Mouse (Mus musculus): Measurements from ENCODE around the gene Btn2a2. TPM values are rescaled to one million over a fixed set of nuclear protein-coding genes. Genes with fewer than 3 reads are reported as not detected.

Gene Btn2a2
- total and polyA plus RNA-seq, 3 experiments = 0.22 TPM; not detected in 2

DNA sequence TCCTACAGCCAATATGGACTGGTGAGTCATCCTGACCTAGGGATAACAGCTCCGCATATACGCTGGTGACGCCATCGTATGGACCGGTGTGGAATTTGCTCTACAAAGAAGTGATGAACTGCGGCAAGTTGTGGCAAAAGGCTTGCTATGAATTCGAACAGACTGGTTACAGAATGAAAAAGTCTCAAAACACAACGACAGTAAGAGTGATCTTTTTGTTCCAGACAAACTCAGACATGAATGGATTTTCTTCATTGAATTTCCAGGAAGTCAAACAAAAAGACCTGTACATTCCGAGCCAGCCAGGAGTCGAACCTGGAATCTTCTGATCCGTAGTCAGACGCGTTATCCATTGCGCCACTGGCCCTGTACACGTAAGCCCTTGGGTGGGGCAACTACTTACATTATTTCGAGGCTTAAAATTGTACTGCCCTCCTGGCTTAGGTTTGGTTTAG, 42.1 kb downstream of the Btn2a2 start:
- H3K9me3 ChIP-seq (replicated peaks) = no peaks in the 10 kb centered on the region
- no peak for ATAC-seq (ENCODE audit: extremely low read depth, insufficient number of reproducible peaks, low FRiP score, poor library complexity, severe bottlenecking)
- no peaks in the 10 kb centered on the region for H3K27me3 ChIP-seq (ENCODE audit: insufficient read depth, low read length)
- DNase-seq (ENCODE audit: low spot score) = no peak
- TF ChIP-seq CTCF (IDR thresholded peaks at IDR 0.05; ENCODE audit: low read depth, low read length) = no peak
- TF ChIP-seq TAL1 (conservative IDR thresholded peaks at IDR 0.05; ENCODE audit: low read depth, low read length) = no peak
- no peak for TF ChIP-seq POLR2AphosphoS5 (IDR thresholded peaks at IDR 0.05; ENCODE audit: insufficient replicate concordance, low read depth, low read length)
- no peak for TF ChIP-seq GATA2 (IDR thresholded peaks at IDR 0.05; ENCODE audit: borderline replicate concordance, low read depth, low read length)
- no peak for TF ChIP-seq GATA1 (IDR thresholded peaks at IDR 0.05; ENCODE audit: borderline replicate concordance, low read length)
- peak overlapping the region; percentile 77 for H3K4me3 ChIP-seq (ENCODE audit: low read depth, low read length)
- peaks cover 45% of the 10 kb centered on the region for H3K4me1 ChIP-seq (ENCODE audit: insufficient read depth, low read depth, low read length)
- H3K36me3 ChIP-seq (replicated peaks) = no peaks in the 10 kb centered on the region

DNA sequence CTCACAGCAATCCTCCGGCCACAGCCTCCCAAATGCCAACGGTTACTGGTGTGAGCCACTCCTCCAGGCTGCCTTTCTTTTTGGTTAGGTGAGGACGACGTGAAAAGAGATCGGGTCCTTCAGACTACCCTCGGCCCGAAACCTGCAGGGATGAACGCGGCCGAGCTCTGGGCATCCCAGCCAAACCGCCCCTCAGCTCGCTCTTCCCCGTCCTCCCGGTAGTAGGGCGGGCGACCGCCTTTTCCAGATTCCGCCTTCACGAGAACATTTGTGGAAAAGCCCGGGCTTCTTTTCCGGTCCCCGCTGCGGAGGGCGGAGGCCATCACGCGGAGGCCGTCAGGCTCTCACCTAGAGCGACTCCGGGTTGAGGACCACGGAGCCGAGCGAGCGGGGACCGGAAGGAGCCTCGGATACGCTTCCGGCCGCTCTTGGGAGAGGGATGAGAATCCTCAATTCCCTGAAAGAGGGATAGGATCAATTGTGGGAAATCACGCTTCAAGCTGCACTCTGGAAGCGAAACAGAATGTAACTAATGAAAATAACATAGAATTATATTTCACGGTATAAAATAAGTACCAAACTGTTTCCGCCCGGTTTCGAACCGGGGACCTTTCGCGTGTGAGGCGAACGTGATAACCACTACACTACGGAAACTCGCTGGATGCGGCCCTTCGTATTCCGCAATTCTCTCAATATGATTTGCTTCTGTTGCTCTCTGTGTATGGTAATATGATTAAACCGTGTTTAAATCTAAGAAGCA, 42.9 kb downstream of the Btn2a2 start:
- TF ChIP-seq GATA1 (IDR thresholded peaks at IDR 0.05; ENCODE audit: borderline replicate concordance, low read length) (no peak), TAL1 (conservative IDR thresholded peaks at IDR 0.05; ENCODE audit: low read depth, low read length) (no peak), CTCF (IDR thresholded peaks at IDR 0.05; ENCODE audit: low read depth, low read length) (no peak), POLR2AphosphoS5 (IDR thresholded peaks at IDR 0.05; ENCODE audit: insufficient replicate concordance, low read depth, low read length) (no peak), GATA2 (IDR thresholded peaks at IDR 0.05; ENCODE audit: borderline replicate concordance, low read depth, low read length) (no peak)
- peak; percentile 60 for ATAC-seq (ENCODE audit: extremely low read depth, insufficient number of reproducible peaks, low FRiP score, poor library complexity, severe bottlenecking)
- Histone ChIP-seq H3K4me3 (ENCODE audit: low read depth, low read length) (peak overlapping the region; percentile 77), H3K4me1 (ENCODE audit: insufficient read depth, low read depth, low read length) (peaks cover 42% of the 10 kb centered on the region), H3K9me3 (replicated peaks) (no peaks in the 10 kb centered on the region), H3K36me3 (replicated peaks) (no peaks in the 10 kb centered on the region), H3K27me3 (ENCODE audit: insufficient read depth, low read length) (no peaks in the 10 kb centered on the region)
- DNase-seq (ENCODE audit: low spot score) = peak; percentile 72

DNA sequence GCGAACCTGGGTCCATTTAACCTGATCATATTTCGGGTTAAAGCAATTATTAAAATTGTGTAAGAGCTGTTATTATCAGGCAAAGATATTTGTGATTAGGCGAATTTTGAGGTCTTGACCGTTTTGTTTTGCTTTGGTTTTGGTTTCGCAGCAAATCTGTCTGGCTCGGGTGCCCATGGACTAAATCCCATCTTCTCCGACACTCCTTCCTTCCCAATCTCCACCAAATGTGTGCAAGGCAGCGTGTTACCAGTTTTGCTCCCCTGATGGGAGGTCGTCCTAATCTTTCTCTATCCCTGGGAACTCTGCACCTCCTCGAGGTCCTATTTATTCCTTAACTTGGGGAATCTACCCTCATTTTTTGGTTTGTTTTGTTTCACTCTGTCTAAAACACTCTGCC, 43.5 kb downstream of the Btn2a2 start:
- TF ChIP-seq GATA1 (IDR thresholded peaks at IDR 0.05; ENCODE audit: borderline replicate concordance, low read length) = no peak
- no peak for TF ChIP-seq CTCF (IDR thresholded peaks at IDR 0.05; ENCODE audit: low read depth, low read length)
- no peak for TF ChIP-seq TAL1 (conservative IDR thresholded peaks at IDR 0.05; ENCODE audit: low read depth, low read length)
- TF ChIP-seq POLR2AphosphoS5 (IDR thresholded peaks at IDR 0.05; ENCODE audit: insufficient replicate concordance, low read depth, low read length) = no peak
- TF ChIP-seq GATA2 (IDR thresholded peaks at IDR 0.05; ENCODE audit: borderline replicate concordance, low read depth, low read length) = no peak
- peaks cover 40% of the 10 kb centered on the region for H3K4me1 ChIP-seq (ENCODE audit: insufficient read depth, low read depth, low read length)
- no peak for ATAC-seq (ENCODE audit: extremely low read depth, insufficient number of reproducible peaks, low FRiP score, poor library complexity, severe bottlenecking)

DNA sequence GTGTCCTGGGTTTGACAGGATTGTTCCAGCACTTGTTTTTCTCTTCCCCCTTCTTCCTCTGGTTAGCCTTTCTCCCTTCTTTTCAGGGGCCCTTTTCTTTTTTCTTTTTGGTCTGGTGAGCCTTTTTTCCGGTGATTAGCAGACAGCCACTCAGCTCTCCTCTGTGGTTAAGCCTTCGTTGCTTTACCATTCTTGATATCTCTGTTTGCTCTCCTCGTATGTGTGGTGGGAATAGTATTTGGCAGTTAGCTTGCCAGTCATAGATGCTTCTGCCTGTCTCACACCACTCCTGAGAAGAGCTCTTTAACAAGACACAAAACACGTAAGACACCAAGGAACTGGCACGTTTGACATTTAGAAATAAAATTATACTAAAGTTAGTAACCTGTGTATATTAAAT, 44.2 kb downstream of the Btn2a2 start:
- Histone ChIP-seq H3K4me1 (ENCODE audit: insufficient read depth, low read depth, low read length) (peaks cover 45% of the 10 kb centered on the region), H3K27me3 (ENCODE audit: insufficient read depth, low read length) (no peaks in the 10 kb centered on the region), H3K36me3 (replicated peaks) (no peaks in the 10 kb centered on the region), H3K4me3 (ENCODE audit: low read depth, low read length) (peak overlapping the region; percentile 30; the same call in 1 of the 2 replicates), H3K9me3 (replicated peaks) (no peaks in the 10 kb centered on the region)
- TF ChIP-seq POLR2AphosphoS5 (IDR thresholded peaks at IDR 0.05; ENCODE audit: insufficient replicate concordance, low read depth, low read length) = no peak
- TF ChIP-seq CTCF (IDR thresholded peaks at IDR 0.05; ENCODE audit: low read depth, low read length) = no peak
- TF ChIP-seq GATA2 (IDR thresholded peaks at IDR 0.05; ENCODE audit: borderline replicate concordance, low read depth, low read length) = no peak
- TF ChIP-seq TAL1 (conservative IDR thresholded peaks at IDR 0.05; ENCODE audit: low read depth, low read length) = no peak
- TF ChIP-seq GATA1 (IDR thresholded peaks at IDR 0.05; ENCODE audit: borderline replicate concordance, low read length) = no peak
- DNase-seq (ENCODE audit: low spot score) (no peak), ATAC-seq (ENCODE audit: extremely low read depth, insufficient number of reproducible peaks, low FRiP score, poor library complexity, severe bottlenecking) (no peak)

More for the DNA sequence above, 43.5 kb downstream of the Btn2a2 start:
- no peaks in the 10 kb centered on the region for H3K9me3 ChIP-seq (replicated peaks)
- no peaks in the 10 kb centered on the region for H3K36me3 ChIP-seq (replicated peaks)
- no peaks in the 10 kb centered on the region for H3K27me3 ChIP-seq (ENCODE audit: insufficient read depth, low read length)
- peak overlapping the region; percentile 77 for H3K4me3 ChIP-seq (ENCODE audit: low read depth, low read length)
- DNase-seq (ENCODE audit: low spot score) = no peak

DNA sequence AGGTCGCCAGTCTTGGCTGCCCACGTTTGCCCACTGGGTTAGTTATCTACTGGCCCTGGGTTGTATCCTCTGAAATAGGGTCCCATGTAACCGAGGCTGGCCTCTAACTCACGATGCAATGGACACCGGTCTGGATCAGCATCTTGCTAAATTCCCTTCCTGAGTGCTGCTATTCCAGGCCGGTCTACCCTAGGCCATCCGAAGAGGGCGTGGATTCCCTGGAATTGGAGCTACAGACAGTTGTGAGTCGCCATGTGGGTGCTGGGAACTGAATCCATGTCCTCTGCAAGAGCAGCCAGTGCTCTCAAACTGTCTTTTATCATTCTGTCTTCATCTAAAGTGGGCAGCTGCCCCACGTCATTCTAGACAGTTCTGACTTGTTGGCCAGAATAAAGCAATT, 48.8 kb downstream of the Btn2a2 start:
- Histone ChIP-seq H3K9me3 (replicated peaks) (no peaks in the 10 kb centered on the region), H3K4me3 (ENCODE audit: low read depth, low read length) (no peak overlapping the region), H3K36me3 (replicated peaks) (no peaks in the 10 kb centered on the region), H3K27me3 (ENCODE audit: insufficient read depth, low read length) (no peaks in the 10 kb centered on the region), H3K4me1 (ENCODE audit: insufficient read depth, low read depth, low read length) (peaks cover 41% of the 10 kb centered on the region)
- TF ChIP-seq TAL1 (conservative IDR thresholded peaks at IDR 0.05; ENCODE audit: low read depth, low read length) (no peak), CTCF (IDR thresholded peaks at IDR 0.05; ENCODE audit: low read depth, low read length) (no peak), GATA1 (IDR thresholded peaks at IDR 0.05; ENCODE audit: borderline replicate concordance, low read length) (no peak), POLR2AphosphoS5 (IDR thresholded peaks at IDR 0.05; ENCODE audit: insufficient replicate concordance, low read depth, low read length) (no peak), GATA2 (IDR thresholded peaks at IDR 0.05; ENCODE audit: borderline replicate concordance, low read depth, low read length) (no peak)
- no peak for DNase-seq (ENCODE audit: low spot score)
- no peak for ATAC-seq (ENCODE audit: extremely low read depth, insufficient number of reproducible peaks, low FRiP score, poor library complexity, severe bottlenecking)

DNA sequence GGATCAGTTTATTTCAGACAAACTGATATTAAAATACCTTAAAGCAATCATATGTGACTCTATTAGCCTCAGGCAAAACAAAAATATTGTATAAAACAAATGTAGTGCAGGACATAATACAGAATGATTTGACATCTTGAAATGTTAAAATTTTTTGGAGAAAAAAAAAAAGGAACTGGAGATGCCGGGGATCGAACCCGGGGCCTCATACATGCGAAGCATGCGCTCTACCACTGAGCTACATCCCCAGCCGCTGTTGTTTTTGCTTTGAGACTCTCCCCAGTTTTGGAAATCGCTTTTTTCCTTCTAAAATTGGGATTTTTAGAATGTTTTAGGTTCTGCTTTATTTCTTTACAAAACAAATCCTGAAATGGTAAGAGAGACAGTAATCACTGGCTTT, 50.1 kb downstream of the Btn2a2 start:
- ATAC-seq (ENCODE audit: extremely low read depth, insufficient number of reproducible peaks, low FRiP score, poor library complexity, severe bottlenecking) (no peak), DNase-seq (ENCODE audit: low spot score) (no peak)
- TF ChIP-seq POLR2AphosphoS5 (IDR thresholded peaks at IDR 0.05; ENCODE audit: insufficient replicate concordance, low read depth, low read length) = no peak
- TF ChIP-seq GATA2 (IDR thresholded peaks at IDR 0.05; ENCODE audit: borderline replicate concordance, low read depth, low read length) = no peak
- no peak for TF ChIP-seq CTCF (IDR thresholded peaks at IDR 0.05; ENCODE audit: low read depth, low read length)
- TF ChIP-seq TAL1 (conservative IDR thresholded peaks at IDR 0.05; ENCODE audit: low read depth, low read length) = no peak
- TF ChIP-seq GATA1 (IDR thresholded peaks at IDR 0.05; ENCODE audit: borderline replicate concordance, low read length) = no peak
- no peaks in the 10 kb centered on the region for H3K27me3 ChIP-seq (ENCODE audit: insufficient read depth, low read length)
- no peaks in the 10 kb centered on the region for H3K36me3 ChIP-seq (replicated peaks)
- no peaks in the 10 kb centered on the region for H3K9me3 ChIP-seq (replicated peaks)
- peaks cover 43% of the 10 kb centered on the region for H3K4me1 ChIP-seq (ENCODE audit: insufficient read depth, low read depth, low read length)
- peak overlapping the region; percentile 60 for H3K4me3 ChIP-seq (ENCODE audit: low read depth, low read length)

All from G1E (cell line).